Mouse (Mus musculus): ENCODE data around the gene Sf3b1.

DNA sequence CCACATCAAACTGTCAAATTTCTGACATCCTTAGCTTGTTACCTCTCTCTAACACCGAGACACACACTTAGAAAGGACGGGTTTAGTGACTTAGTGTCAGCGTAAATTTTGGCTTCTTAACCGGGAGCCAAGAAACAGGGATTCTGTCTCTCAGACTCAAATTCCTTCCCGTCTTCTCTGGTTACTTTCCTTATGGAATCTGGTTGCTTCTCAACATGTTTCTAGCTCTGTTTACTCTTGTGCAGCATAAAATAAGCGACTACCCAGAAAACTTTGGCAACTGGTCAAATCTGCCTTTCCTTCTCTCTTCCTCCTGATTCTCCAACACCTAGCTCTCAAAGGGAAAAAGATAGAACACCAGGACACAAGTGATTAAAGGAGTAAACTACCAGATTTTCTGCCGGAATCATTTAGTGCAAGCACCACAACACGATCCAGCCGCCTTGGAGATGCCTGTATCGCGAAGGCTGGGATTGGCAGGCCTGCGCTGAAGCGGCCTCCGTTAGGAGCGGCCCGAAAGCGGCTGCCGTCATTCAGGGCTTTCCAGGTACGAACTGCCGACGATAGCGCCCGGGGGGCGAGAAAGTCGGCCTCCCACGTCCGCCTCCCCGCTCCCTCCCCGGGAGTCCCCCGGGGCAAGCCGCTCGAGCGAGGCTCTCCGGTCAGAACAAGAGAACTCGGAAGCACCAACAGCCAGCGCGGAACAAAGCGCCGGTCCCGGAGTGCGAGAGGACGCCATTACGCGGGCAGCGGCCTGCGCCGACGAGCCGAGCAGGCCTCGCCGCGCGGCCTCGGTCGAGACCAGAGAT, 633 bp downstream of the Sf3b1 start:
- TF ChIP-seq CTCF (IDR thresholded peaks at IDR 0.05; ENCODE audit: extremely low read depth, insufficient read depth, insufficient read length, insufficient replicate concordance), result no peak
- no peak for TF ChIP-seq POLR2A (IDR thresholded peaks at IDR 0.05; ENCODE audit: low read depth, low read length)

Measured in spleen, adult 2 months (tissue).